Mouse (Mus musculus) testis, adult 2 months (tissue): ENCODE measurements at regions not wholly inside any gene's neighbourhood (a gene's known extent, or its start where the extent isn't known, plus 50 kb on each side); places are given as distances from the start of the nearest gene placed in this dataset.

Experiments
- CTCF ChIP-seq: fragments of 200-500 bp; IDR thresholded peaks from 2 replicates; pipeline ENCODE4 v1.5.1; 2012; ENCODE audit warnings: low read depth, mild to moderate bottlenecking, inconsistent platforms, low read length, moderate library complexity; ENCODE audit not compliant: control insufficient read depth, insufficient read depth, insufficient replicate concordance
- POLR2A ChIP-seq: fragments of 200-500 bp; IDR thresholded peaks from 2 replicates; pipeline ENCODE4 v1.6.1; 2012; ENCODE audit warnings: low read depth, mild to moderate bottlenecking, inconsistent platforms, low read length, moderate library complexity; ENCODE audit not compliant: control insufficient read depth

GRCm38 (mm10) chr4:33599966-33600365, 289.9 kb downstream of the Rngtt start:
- TF ChIP-seq CTCF = no peak
- no peak for TF ChIP-seq POLR2A
